Mouse (Mus musculus) liver, embryonic 13.5 days (tissue): ENCODE measurements around the gene Ifi202b. TPM values are rescaled to one million over a fixed set of nuclear protein-coding genes. Genes with fewer than 3 reads are reported as not detected.

Source experiments
- polyA plus RNA-seq: library from polyadenylated mRNA; unstranded; fragments of >200 nt; fragmentation: Nextera tagmentation; extraction: Ambion mirVana; gene quantifications from 2 replicates; pipeline ENCODE4 v1.2.1, GENCODE M21; 2015

The Ifi202b gene
- polyA plus RNA-seq, 1 experiment from 2014 or later: not detected

Other genes starting within 250 kb of the Ifi202b start
- 0.78 and 1.1 TPM in 2 replicates for gene Ifi207, start 241.0 kb downstream of the Ifi202b start, polyA plus RNA-seq
- 3.0 and 4.5 TPM in 2 replicates for gene Ifi204, start 215.8 kb downstream of the Ifi202b start, polyA plus RNA-seq
- 1.5 and 1.8 TPM in 2 replicates for gene Ifi211, start 69.7 kb downstream of the Ifi202b start, polyA plus RNA-seq
- gene Mndal, start 40.3 kb downstream of the Ifi202b start, polyA plus RNA-seq: 3.2 and 5.1 TPM in 2 replicates
- gene Ifi203, start 40.1 kb downstream of the Ifi202b start, polyA plus RNA-seq: 2.6 and 3.9 TPM in 2 replicates
- gene Ifi205, start 49.1 kb upstream of the Ifi202b start, polyA plus RNA-seq: 0.27 and 0.82 TPM in 2 replicates
- gene Olfr433, start 58.0 kb upstream of the Ifi202b start, polyA plus RNA-seq: 0.07 and 0.14 TPM in 2 replicates
- gene Olfr432, start 66.5 kb upstream of the Ifi202b start, polyA plus RNA-seq: not detected in 2 replicates
- not detected in 2 replicates for gene Olfr430, start 83.9 kb upstream of the Ifi202b start, polyA plus RNA-seq
- gene Olfr429, start 101.6 kb upstream of the Ifi202b start, polyA plus RNA-seq: not detected in 2 replicates
- gene Olfr427, start 114.1 kb upstream of the Ifi202b start, polyA plus RNA-seq: not detected in 2 replicates
- not detected in 2 replicates for gene Olfr231, start 138.4 kb upstream of the Ifi202b start, polyA plus RNA-seq
- gene Olfr424, start 148.8 kb upstream of the Ifi202b start, polyA plus RNA-seq: not detected in 2 replicates
- gene Olfr420, start 172.9 kb upstream of the Ifi202b start, polyA plus RNA-seq: 0.58 and 0.64 TPM in 2 replicates
- gene Spta1, start 190.0 kb upstream of the Ifi202b start, polyA plus RNA-seq: 25.7 and 33.7 TPM in 2 replicates